Mouse (Mus musculus): ENCODE data around the gene Irf4.

- no peak for TF ChIP-seq CTCF (IDR thresholded peaks at IDR 0.05; ENCODE audit: control insufficient read depth, insufficient read depth, low read length)
- TF ChIP-seq POLR2A (IDR thresholded peaks at IDR 0.05; ENCODE audit: borderline replicate concordance, control insufficient read depth, low read depth, low read length): no peak
These were observed 10.7 kb upstream of the Irf4 start for GRCm38 (mm10) chr13:30738310-30738840.

All from bone marrow, adult 2 months (tissue).